Comparison of ENCODE assay signal across 9 mouse cellular contexts in genomic region chr5:76998416-76998815, GRCm38 (mm10). TPM values are rescaled to one million over a fixed set of nuclear protein-coding genes. Genes with fewer than 3 reads are reported as not detected.
DNase-seq lines count a peak whose midpoint lies in the region; ATAC-seq and TF ChIP-seq lines count a peak whose summit lies in the region.
"Had no signal": no experiment of that assay in that cellular context is flagged by ENCODE, and none has a peak within 500 bp of the region (broad histone marks: within the 10 kb centered on the region; RNA-seq: fewer than 3 reads in every experiment).

No protein-coding gene starts in this region.

- DNase-seq in cerebellum, adult 2 months: no peak
- DNase-seq in cerebellum, adult 11 months: no peak
- peak; percentile 18 to 40 for DNase-seq in layer of hippocampus, postnatal 10 days (ENCODE audit: low spot score in 2 of 2)
- DNase-seq in layer of hippocampus, adult 9-11 months: no peak
- DNase-seq in midbrain, postnatal 0 days (ENCODE audit: low spot score): peak; percentile 90
- DNase-seq in urinary bladder, postnatal 10 days (ENCODE audit: low spot score): no peak
- no peak for DNase-seq in gastrocnemius, postnatal 25 days

- no peak overlapping the region for H3K4me3 ChIP-seq in cerebellum, adult 2 months (replicated peaks; ENCODE audit: insufficient read depth, low read depth, low read length)
- H3K4me3 ChIP-seq in cortical plate, adult 2 months (ENCODE audit: insufficient read depth, low read length): no peak overlapping the region
- H3K4me3 ChIP-seq in midbrain, postnatal 0 days (ENCODE audit: low read depth, low read length): no peak overlapping the region
- H3K4me3 ChIP-seq: liver, embryonic 15.5 days had no signal

- H3K36me3 ChIP-seq in midbrain, postnatal 0 days (ENCODE audit: insufficient read depth, low read length): peaks cover 25% of the 10 kb centered on the region

- H3K4me1 ChIP-seq in cerebellum, adult 2 months (ENCODE audit: control insufficient read depth, insufficient read depth, low read length): no peaks in the 10 kb centered on the region
- H3K4me1 ChIP-seq in cortical plate, adult 2 months (ENCODE audit: control insufficient read depth, insufficient read depth, low read length): no peaks in the 10 kb centered on the region
- H3K4me1 ChIP-seq in midbrain, postnatal 0 days (ENCODE audit: insufficient read depth, low read length): no peaks in the 10 kb centered on the region

- TF ChIP-seq CTCF in cerebellum, adult 2 months (IDR thresholded peaks at IDR 0.05; ENCODE audit: borderline replicate concordance, insufficient read depth, low read depth, low read length): peak; percentile 26; the same call in 1 of the 2 replicates
- TF ChIP-seq CTCF in cortical plate, adult 2 months (IDR thresholded peaks at IDR 0.05; ENCODE audit: extremely low read depth, insufficient read depth, low read length): peak; percentile 50; the same call in 1 of the 2 replicates
- TF ChIP-seq CTCF in midbrain, postnatal 0 days (IDR thresholded peaks at IDR 0.05): peak; percentile 85

- no peaks in the 10 kb centered on the region for H3K9me3 ChIP-seq in midbrain, postnatal 0 days (ENCODE audit: low read length)
- H3K9me3 ChIP-seq: liver, embryonic 15.5 days had no signal

- no peak for TF ChIP-seq POLR2A in cerebellum, adult 2 months (IDR thresholded peaks at IDR 0.05; ENCODE audit: borderline replicate concordance, insufficient read depth, low read length)
- TF ChIP-seq POLR2A in cortical plate, adult 2 months (IDR thresholded peaks at IDR 0.05; ENCODE audit: extremely low read depth, insufficient read depth, low read length): no peak

- H3K27me3 ChIP-seq in cerebellum, adult 2 months (ENCODE audit: control insufficient read depth, insufficient read depth, low read length): no peaks in the 10 kb centered on the region
- H3K27me3 ChIP-seq in midbrain, postnatal 0 days (ENCODE audit: insufficient read depth, low read length): no peaks in the 10 kb centered on the region
- H3K27me3 ChIP-seq: liver, embryonic 15.5 days had no signal

- no peak overlapping the region for H3K4me2 ChIP-seq in midbrain, postnatal 0 days (ENCODE audit: low read depth, low read length, poor library complexity, severe bottlenecking)
- H3K4me2 ChIP-seq: liver, embryonic 15.5 days had no signal

- H3K9ac ChIP-seq in midbrain, postnatal 0 days (replicated peaks; ENCODE audit: low read length, poor library complexity, severe bottlenecking): no peak overlapping the region
- H3K9ac ChIP-seq: liver, embryonic 15.5 days had no signal

- ATAC-seq in midbrain, postnatal 0 days (ENCODE audit: low FRiP score): 0 out of 2 replicates have a peak, but pooled peaks have one; percentile 69

- H3K27ac ChIP-seq in cerebellum, adult 2 months (ENCODE audit: insufficient read depth, low read length): no peak overlapping the region
- H3K27ac ChIP-seq in cortical plate, adult 2 months (ENCODE audit: insufficient read depth, low read length): no peak overlapping the region
- H3K27ac ChIP-seq in midbrain, postnatal 0 days (ENCODE audit: low read depth, low read length): no peak overlapping the region
- H3K27ac ChIP-seq: liver, embryonic 15.5 days had no signal

- 34% methylated on average over 5 of the region's 5 CpGs for WGBS in cerebellum, adult 2 months
- WGBS in midbrain, postnatal 0 days: 37% methylated on average over 5 of the region's 5 CpGs

RNA-seq across cellular contexts. Expression of gene Arl9, which starts 5.4 kb away (rescaled TPM):
- 0.25 TPM in 1 of 2 replicates, not detected in the other for polyA plus RNA-seq in cerebellum, adult 2 months (2012; rRNA removed)
- not detected for total RNA-seq in layer of hippocampus, postnatal 10 days (2021)
- 0.28 TPM in 1 of 2 replicates, not detected in the other for polyA plus RNA-seq in cortical plate, adult 2 months (2012; rRNA removed)
- not detected in 2 replicates for total RNA-seq in midbrain, postnatal 0 days (2014; rRNA removed)
- polyA plus RNA-seq in midbrain, postnatal 0 days (2015; fragmentation: Nextera tagmentation; extraction: Ambion mirVana): not detected in 2 replicates
- not detected for total RNA-seq in gastrocnemius, postnatal 25 days (2021)
- polyA plus RNA-seq: liver, embryonic 15.5 days had no signal

RNA-seq across cellular contexts. Expression of gene Thegl, which starts 17.4 kb away (rescaled TPM):
- 0.74 and 0.86 TPM in 2 replicates for polyA plus RNA-seq in cerebellum, adult 2 months (2012; rRNA removed)
- 1 to 10 TPM; 2.4 to 3.2 TPM for total RNA-seq in layer of hippocampus, postnatal 10 days (2021)
- polyA plus RNA-seq in cortical plate, adult 2 months (2012; rRNA removed): 0.19 and 0.46 TPM in 2 replicates
- total RNA-seq in midbrain, postnatal 0 days (2014; rRNA removed): 0.38 TPM in 1 of 2 replicates, not detected in the other
- polyA plus RNA-seq in midbrain, postnatal 0 days (2015; fragmentation: Nextera tagmentation; extraction: Ambion mirVana): 0.52 and 1.0 TPM in 2 replicates
- total RNA-seq in gastrocnemius, postnatal 25 days (2021): not detected

RNA-seq across cellular contexts. Expression of gene Srp72, which starts 23.9 kb away (rescaled TPM):
- 62.0 and 66.2 TPM in 2 replicates for polyA plus RNA-seq in cerebellum, adult 2 months (2012; rRNA removed)
- total RNA-seq in layer of hippocampus, postnatal 10 days (2021): 100 to 1,000 TPM; 117 to 124 TPM
- 62.6 and 65.1 TPM in 2 replicates for polyA plus RNA-seq in cortical plate, adult 2 months (2012; rRNA removed)
- total RNA-seq in midbrain, postnatal 0 days (2014; rRNA removed): 69.8 and 80.3 TPM in 2 replicates
- 74.3 and 76.7 TPM in 2 replicates for polyA plus RNA-seq in midbrain, postnatal 0 days (2015; fragmentation: Nextera tagmentation; extraction: Ambion mirVana)
- total RNA-seq in gastrocnemius, postnatal 25 days (2021): 10 to 100 TPM; 51.3 to 53.1 TPM

RNA-seq across cellular contexts. Expression of gene Ppat, which starts 47.0 kb away (rescaled TPM):
- 7.9 and 8.6 TPM in 2 replicates for polyA plus RNA-seq in cerebellum, adult 2 months (2012; rRNA removed)
- total RNA-seq in layer of hippocampus, postnatal 10 days (2021): 10 to 100 TPM; 15.9 to 17.7 TPM
- polyA plus RNA-seq in cortical plate, adult 2 months (2012; rRNA removed): 8.1 and 9.4 TPM in 2 replicates
- 10.7 and 14.0 TPM in 2 replicates for total RNA-seq in midbrain, postnatal 0 days (2014; rRNA removed)
- 7.8 and 8.2 TPM in 2 replicates for polyA plus RNA-seq in midbrain, postnatal 0 days (2015; fragmentation: Nextera tagmentation; extraction: Ambion mirVana)
- total RNA-seq in gastrocnemius, postnatal 25 days (2021): 10 to 100 TPM; 17.7 to 18.7 TPM

RNA-seq across cellular contexts. Expression of gene Paics, which starts 47.3 kb away (rescaled TPM):
- 95.0 and 101 TPM in 2 replicates for polyA plus RNA-seq in cerebellum, adult 2 months (2012; rRNA removed)
- total RNA-seq in layer of hippocampus, postnatal 10 days (2021): 100 to 1,000 TPM; 101 to 102 TPM
- 74.7 and 75.2 TPM in 2 replicates for polyA plus RNA-seq in cortical plate, adult 2 months (2012; rRNA removed)
- total RNA-seq in midbrain, postnatal 0 days (2014; rRNA removed): 96.6 and 116 TPM in 2 replicates
- 137 and 144 TPM in 2 replicates for polyA plus RNA-seq in midbrain, postnatal 0 days (2015; fragmentation: Nextera tagmentation; extraction: Ambion mirVana)
- total RNA-seq in gastrocnemius, postnatal 25 days (2021): 100 to 1,000 TPM; 110 to 117 TPM

Comparison
In these comparisons a context has a peak if more than half of its experiments do, and no peak if none do; other contexts are left out.
1. DNase-seq: peak in layer of hippocampus, postnatal 10 days (2 of 2) and midbrain, postnatal 0 days (single experiment); none in cerebellum, adult 2 months (0 of 2), cerebellum, adult 11 months (single experiment), layer of hippocampus, adult 9-11 months (single experiment), urinary bladder, postnatal 10 days (single experiment) and gastrocnemius, postnatal 25 days (single experiment).
2. CTCF ChIP-seq: peak in every context shown above with its lines; median percentile 85 in midbrain, postnatal 0 days; 50 in cortical plate, adult 2 months; 26 in cerebellum, adult 2 months.